9 mouse cellular contexts compared by ENCODE assay signal in the genomic region with DNA sequence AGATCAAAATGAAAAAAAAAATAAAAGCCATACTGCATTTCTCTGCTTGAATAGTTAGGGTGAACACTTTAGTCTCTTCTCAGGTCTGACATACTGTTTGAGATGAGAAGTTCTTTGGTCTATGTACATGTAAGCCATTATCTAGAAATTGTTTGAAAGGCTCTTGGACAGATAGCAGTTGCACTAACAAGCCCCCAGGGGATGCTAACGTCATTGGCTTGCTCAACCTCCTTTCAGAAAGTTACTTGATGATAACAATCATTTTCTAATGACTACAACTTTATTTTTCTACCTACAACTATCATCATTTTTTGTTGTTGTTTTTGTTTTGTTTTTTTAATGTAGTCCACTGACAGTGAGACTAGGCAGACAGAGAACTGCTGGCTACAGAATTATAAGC.
"Had no signal": no experiment of that assay in that cellular context is flagged by ENCODE, and none has a peak within 500 bp of the region (broad histone marks: within the 10 kb centered on the region; RNA-seq: fewer than 3 reads in every experiment).

No protein-coding gene starts in this region.

- H3K36me3 ChIP-seq: kidney, embryonic 15.5 days; limb, embryonic 13.5 days; midbrain, embryonic 13.5 days had no signal

- H3K4me2 ChIP-seq: kidney, embryonic 15.5 days; limb, embryonic 13.5 days; midbrain, embryonic 13.5 days had no signal

- H3K9me3 ChIP-seq: kidney, embryonic 15.5 days; limb, embryonic 13.5 days; midbrain, embryonic 13.5 days had no signal

- ATAC-seq: midbrain, embryonic 13.5 days had no signal

- H3K4me3 ChIP-seq: kidney, embryonic 15.5 days; limb, embryonic 13.5 days; midbrain, embryonic 13.5 days had no signal

- H3K27ac ChIP-seq: kidney, embryonic 15.5 days; limb, embryonic 13.5 days; liver, embryonic 14.5 days; midbrain, embryonic 13.5 days had no signal

- DNase-seq: kidney, postnatal 25 days; left cerebral cortex, postnatal 4 days; lung, adult 18-20 months; right cerebral cortex, postnatal 14 days; thymus, postnatal 4 days had no signal

- H3K27me3 ChIP-seq: kidney, embryonic 15.5 days; limb, embryonic 13.5 days; midbrain, embryonic 13.5 days had no signal

- H3K4me1 ChIP-seq: kidney, embryonic 15.5 days; limb, embryonic 13.5 days; midbrain, embryonic 13.5 days had no signal

- H3K9ac ChIP-seq: kidney, embryonic 15.5 days; limb, embryonic 13.5 days; liver, embryonic 14.5 days; midbrain, embryonic 13.5 days had no signal
